Mouse (Mus musculus) embryo, embryonic 10 days (tissue): ENCODE data around the gene Pcbp3.
A peak's percentile ranks its signal among the peaks of the same experiment; 100 is the strongest.

Experiments
- DNase-seq: peaks from one replicate; pipeline ENCODE4 v3.0.0-alpha.2; 2015; ENCODE audit warnings: low spot score

Gene Pcbp3

GRCm38 (mm10) chr10:76844901-76845300, 116.8 kb downstream of the Pcbp3 start:
- no peak for DNase-seq

GRCm38 (mm10) chr10:76844365-76844764, 117.3 kb downstream of the Pcbp3 start:
- no peak for DNase-seq

- no peak for DNase-seq
Observed at GRCm38 (mm10) chr10:76842087-76842486, 119.6 kb downstream of the Pcbp3 start.

GRCm38 (mm10) chr10:76841220-76841619, 120.5 kb downstream of the Pcbp3 start:
- DNase-seq: no peak

- no peak for DNase-seq
Observed at GRCm38 (mm10) chr10:76840566-76840965, 121.1 kb downstream of the Pcbp3 start.

- DNase-seq: peak; percentile 91
Observed at GRCm38 (mm10) chr10:76835497-76836357, 126.0 kb downstream of the Pcbp3 start.

- DNase-seq: no peak
Observed at GRCm38 (mm10) chr10:76832841-76833240, 128.8 kb downstream of the Pcbp3 start.

DNA sequence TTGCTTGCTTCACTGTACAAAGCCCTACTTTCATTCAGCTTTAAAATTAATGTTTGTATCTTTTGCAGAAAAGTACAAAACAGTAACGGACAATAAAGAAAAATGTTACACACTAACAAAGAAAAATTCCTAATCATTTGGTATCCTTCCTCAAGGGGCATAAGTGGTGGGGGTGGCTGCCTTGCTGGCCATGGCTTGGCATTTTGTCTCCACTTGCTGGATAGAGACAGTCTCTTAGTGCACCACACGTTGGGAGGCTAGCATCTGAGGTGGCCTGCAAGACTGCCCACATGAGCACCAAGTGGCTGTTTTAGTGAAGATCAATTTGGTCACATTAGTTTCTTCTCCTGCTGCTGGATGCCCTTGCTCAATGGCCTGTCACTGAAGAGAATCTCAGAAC, 129.8 kb downstream of the Pcbp3 start:
- no peak for DNase-seq

DNA sequence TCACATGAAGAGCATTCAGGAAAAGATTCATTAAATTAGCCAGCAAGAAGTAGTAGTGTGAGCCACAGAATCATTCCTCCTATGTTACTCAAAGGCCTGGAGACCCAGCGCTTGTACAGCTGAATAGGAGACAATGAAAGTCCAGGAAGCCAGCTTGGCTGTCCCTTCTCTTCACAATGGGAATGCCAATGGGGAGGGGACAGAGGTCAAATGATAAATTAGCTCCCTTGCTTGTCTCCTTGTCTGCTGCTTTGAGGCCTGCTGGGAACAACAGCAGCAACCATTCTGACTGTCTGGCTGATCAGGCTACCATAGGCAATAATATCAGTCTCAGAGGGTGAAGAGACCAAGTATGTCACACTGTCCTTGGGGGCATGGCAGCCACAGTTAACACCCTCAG, 130.5 kb downstream of the Pcbp3 start:
- DNase-seq: peak; percentile 63

DNA sequence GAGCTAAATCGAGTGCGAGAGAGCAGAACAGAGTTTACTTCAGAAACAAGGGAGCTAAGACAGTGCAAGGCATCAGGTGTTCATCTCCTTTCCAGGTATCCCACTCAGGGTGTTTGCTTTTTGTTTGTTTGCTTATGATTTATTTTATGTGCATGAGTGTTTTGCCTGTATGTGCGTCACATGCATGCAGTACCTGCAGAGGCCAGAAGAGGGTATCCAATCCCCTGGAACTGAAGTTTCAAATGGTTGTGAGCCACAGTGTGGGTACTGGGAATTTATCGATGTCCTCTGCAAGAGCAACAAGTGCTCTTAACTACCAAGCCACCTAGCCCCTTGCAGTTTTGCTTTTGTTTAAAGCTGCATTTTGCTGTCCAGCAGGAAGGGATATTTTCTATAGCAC, 132.8 kb downstream of the Pcbp3 start:
- DNase-seq: no peak

DNA sequence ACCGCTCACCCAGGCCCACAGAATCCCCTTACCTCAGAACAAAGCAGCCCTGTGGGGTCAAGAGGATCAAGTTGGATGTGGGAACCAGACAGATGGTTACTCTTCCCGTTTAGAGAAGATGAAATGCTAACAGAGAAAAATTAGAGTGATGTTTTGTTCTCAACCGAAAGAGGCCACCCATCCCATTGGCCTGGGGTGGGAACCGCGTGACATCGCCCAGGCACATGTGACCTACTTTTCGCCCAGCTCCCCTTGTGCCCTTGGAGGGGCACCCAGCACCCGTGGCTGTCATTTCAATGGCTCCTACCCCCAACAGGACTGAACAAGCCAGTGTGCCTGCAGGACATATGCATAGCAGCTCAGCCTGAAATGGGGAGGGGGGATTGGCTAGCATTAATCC, 139.0 kb downstream of the Pcbp3 start:
- DNase-seq: no peak

- no peak for DNase-seq
Observed at GRCm38 (mm10) chr10:76819321-76819720, 142.4 kb downstream of the Pcbp3 start.

GRCm38 (mm10) chr10:76818337-76818736, 143.3 kb downstream of the Pcbp3 start:
- DNase-seq: no peak

- DNase-seq: no peak
Observed at GRCm38 (mm10) chr10:76816930-76817329, 144.8 kb downstream of the Pcbp3 start.

- peak; percentile 47 for DNase-seq
Observed at GRCm38 (mm10) chr10:76816436-76816835, 145.3 kb downstream of the Pcbp3 start.

GRCm38 (mm10) chr10:76815481-76815880, 146.2 kb downstream of the Pcbp3 start:
- DNase-seq: peak; percentile 29

DNA sequence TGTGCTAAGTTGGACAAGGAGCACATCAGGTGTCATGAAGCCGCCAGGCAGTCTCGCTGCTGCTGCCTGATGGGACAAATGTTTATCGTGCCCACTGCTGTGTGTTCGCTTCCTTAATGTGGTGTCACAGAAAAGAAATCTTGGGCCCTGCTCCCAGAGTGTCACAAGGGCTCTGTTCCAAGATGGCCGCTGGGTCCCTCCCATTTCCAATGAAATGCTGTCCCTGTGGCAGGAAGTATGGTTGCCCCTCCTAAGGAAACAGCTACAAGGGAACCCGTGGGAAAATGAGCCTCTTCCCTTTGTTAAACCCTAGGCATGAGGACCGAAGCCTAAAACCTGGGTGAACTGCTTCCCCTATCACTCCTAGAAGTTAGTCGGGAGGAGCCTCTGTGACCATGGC, 146.9 kb downstream of the Pcbp3 start:
- DNase-seq: no peak

- peak; percentile 60 for DNase-seq
Observed at GRCm38 (mm10) chr10:76809916-76810660, 151.6 kb downstream of the Pcbp3 start.

DNA sequence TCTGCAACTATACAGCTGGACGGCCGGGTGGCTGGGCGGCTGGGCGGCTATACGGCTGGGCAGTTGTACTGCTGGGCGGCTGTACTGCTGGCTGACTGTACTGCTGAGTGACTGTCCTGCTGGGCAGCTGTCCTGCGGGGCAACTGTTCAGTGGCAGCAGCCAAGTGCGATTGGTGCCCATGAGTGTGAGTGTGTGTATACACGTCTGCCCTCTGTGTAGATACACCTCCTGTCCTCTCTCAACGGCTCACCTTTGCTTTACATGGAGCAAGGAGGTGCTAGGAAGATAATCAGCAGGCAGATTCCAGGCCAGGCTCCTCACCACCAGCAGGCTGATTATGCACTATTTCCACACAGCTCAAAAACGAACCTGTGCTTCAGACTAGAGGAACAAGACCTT, 152.2 kb downstream of the Pcbp3 start:
- DNase-seq: no peak

- no peak for DNase-seq
Observed at GRCm38 (mm10) chr10:76808446-76809400, 153.0 kb downstream of the Pcbp3 start.

- no peak for DNase-seq
Observed at GRCm38 (mm10) chr10:76802500-76802885, 159.2 kb downstream of the Pcbp3 start.

GRCm38 (mm10) chr10:76801841-76802499, 159.7 kb downstream of the Pcbp3 start:
- DNase-seq: no peak
